Mouse (Mus musculus) urinary bladder, postnatal 25 days (tissue): ENCODE results near the gene Orc2.

Experiments
- DNase-seq: peaks from one replicate; pipeline ENCODE4 v3.0.0; 2022; ENCODE audit warnings: low spot score

Gene Orc2

DNA sequence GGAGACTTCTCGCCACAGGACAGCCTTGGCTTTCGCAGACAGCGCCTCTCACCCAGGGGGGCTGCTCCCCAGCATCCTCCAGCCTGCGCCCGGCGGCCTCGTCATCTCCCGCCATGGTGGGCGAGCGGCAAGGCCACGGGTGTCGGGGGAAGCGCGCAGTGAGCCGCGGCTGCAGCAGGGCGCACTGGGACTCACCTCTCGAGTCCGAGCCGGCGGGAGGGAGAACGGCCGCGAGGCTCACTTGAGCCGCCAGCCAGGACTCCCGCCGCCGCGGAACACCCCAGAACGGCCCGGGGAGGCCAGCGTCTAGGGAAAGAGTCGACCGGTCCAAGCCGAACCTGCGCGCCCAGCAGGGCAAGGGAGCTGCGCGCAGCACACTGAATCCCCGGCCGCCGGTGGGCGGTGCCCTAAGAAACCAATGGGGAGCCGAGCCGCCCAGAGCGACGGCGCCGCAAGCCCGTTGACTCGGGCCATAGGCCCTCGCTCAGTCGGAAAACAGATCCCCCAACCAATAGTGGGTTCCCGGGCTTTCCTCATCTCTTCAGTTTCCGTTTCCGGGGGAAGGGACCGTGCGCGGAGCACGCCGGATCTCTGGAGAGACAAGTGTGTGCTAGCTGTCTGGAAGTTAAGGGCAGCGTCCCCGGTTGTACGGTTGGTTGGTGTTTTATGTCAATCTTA lies at the start of gene Orc2:
Gene Orc2, minus strand, starts transcription at position 533 of the 678 bp plus-strand sequence.
- peak; percentile 85 for DNase-seq

DNA sequence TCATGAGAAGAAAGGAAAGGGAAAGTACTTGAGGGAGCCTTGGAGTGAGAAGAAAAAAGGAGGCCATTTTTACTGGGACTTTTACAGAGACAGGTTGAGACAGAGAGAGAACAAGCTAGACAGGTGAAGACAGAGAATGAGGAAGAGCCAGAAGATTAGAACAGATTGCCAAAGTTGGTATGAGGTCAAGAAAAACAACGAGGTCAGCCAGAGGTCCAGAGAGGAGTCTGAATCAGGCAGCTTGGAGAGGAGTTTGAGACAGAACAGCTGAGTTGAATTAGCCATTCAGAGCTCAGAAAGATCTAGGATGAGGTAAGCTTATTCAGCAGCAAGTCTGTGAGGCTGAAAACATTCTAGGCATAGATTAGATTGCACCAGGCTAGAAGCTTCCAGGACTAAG lies 36.5 kb upstream of the Orc2 start:
- DNase-seq, result no peak

DNA sequence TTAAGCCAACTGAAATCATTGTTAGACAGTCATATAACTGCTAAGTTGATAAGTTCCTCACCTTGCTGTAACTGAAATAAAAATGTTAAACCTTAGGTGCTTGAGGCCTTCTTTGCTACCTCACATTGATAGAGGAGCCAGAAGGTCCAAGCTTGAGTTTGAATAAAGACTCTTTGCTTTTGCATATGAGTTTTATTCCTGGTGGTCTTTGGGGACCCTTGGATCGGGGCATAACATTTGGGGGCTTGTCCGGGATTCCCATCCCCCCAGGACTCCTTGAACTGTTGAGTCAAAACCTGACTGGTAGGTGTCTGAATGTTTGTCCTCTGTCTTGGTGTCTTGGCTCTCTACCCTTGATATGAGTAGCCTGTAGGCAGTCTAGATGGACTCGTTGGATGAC lies 2.3 kb upstream of the Orc2 start:
- DNase-seq, result no peak

DNA sequence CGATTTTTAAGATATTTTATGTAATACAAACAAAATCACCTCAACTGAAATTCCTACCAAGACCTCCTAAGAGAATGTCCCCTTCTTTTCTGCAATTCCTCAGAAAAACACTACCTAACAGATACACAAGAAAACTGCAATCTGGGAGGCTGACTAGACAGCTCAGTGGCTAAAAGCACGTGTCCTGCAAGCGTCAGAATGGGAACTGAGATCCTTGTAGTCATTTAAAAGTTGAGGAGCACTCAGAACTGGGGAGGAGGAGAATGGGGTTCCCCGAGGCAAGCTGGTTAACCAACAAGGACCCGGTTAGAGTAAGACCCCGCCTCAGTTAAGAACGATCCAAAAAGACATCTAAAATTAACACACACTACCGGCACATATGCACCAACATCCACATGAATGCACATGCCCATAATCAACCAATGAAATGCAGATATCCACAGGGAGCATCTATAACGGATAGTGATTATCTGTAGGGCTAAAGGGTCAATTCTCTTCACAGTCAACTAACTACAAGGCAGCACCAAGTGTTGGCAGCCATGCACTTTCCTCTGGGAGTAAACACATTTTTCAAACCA lies 1.0 kb downstream of the Orc2 start:
- no peak for DNase-seq

DNA sequence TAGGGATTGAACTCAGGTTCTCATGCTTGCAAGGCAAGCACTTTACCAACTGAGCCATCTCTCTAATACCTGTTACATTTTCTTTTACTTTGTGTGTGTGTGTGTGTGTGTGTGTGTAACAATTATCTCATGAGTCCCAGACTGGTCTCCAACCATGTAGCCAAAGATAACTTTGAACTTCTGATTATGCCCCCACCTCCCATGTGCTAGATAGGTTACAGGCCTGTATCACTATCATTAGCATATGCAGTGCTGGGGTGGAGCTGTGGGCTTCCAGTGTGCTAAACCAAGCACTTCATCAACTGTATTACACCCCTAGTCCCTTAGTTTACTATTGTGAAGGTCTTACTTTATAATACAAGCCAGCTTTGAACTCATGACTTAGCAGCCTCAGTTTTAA lies 1.8 kb downstream of the Orc2 start:
- DNase-seq, result no peak

DNA sequence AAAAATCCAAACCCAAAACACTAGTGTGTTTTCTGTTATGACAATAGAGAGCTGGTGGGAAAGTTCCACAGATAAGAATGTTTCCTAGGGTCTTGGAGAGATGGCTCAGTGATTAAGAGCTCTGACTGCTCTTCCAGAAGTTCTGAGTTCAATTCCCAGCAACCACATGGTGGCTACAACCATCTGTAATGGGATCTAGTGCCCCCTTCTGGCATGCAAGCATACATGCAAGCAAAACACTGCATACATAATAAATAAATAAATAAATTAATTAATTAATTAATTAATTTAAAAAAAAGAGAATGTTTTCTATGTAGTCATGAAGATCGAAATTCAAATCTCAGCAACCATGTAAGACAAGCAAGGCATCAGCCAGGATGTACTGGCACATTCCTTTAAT lies 6.2 kb downstream of the Orc2 start:
- DNase-seq, result no peak

DNA sequence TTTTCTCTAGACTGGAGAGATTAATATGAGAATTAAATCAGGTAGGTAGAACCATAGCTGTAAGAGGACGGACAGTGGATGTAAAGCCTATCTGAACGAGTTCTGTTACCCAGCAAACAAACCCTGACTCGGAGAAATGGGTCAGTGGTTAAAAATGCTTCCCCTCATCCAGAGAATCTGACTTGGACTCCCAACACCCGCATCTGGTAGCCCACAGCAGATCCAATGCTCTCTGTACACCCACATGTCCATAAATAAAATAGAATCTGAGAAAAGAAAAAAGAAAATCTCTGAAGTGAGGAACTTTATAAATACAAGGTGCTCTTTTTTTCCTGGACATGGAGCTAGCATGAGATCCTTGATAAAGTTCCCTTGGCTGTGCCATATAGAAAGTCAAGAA lies 7.2 kb downstream of the Orc2 start:
- no peak for DNase-seq

DNA sequence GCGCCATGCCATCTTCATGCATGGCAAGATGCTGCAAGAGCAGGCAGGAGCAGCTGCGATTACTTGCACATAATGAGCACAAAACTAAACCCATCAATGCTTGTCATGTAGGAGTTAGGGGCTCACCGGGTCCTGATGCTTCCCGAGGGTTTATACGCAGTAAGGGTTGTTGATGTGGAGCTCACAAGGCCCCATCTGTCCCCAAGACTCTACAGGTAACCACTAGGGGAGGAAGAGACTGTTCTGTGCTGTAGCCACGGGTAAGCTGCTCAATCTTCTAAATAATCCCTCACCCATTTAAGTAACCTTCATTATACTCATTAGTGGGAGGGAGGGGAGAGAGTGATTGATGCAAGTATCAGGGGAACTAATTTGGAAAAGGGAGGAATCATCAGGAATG lies 9.3 kb downstream of the Orc2 start:
- no peak for DNase-seq

DNA sequence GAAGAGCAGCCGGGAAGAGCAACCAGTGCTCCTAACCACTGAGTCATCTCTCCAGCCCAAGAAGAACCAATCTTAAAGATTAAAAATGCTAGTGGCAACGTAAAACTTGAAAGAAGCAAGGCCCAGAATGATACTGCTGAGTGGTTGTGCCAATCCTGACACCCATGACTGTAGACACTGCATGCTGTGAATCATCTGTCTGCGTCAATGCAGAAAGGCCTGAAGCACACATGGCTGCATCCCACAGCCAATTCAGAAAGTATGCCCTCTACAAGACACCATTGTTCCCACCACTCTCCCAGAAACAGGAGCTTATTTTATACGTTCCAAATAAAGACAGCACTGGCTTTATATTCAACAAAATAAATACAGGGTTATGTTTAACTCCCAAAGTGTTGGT lies 22.3 kb downstream of the Orc2 start:
- no peak for DNase-seq

DNA sequence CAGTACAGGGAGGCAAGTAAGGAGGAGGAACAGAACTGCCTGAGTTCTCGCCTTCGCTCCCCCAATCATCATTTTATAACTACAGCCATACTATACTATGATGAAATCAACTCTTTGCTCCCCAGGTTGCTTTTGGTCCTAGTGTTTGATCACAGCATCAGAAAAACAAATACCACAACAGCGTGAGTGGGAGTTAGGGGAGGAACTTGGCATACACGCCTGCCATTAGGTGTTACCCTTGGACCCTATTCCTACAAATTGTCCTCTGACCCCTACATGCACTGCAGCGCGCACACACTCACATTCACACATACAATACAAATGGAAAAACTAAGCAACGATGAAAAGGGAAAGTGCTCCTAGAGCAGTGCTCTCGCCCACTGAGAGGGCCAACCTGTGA lies 29.2 kb downstream of the Orc2 start:
- no peak for DNase-seq

DNA sequence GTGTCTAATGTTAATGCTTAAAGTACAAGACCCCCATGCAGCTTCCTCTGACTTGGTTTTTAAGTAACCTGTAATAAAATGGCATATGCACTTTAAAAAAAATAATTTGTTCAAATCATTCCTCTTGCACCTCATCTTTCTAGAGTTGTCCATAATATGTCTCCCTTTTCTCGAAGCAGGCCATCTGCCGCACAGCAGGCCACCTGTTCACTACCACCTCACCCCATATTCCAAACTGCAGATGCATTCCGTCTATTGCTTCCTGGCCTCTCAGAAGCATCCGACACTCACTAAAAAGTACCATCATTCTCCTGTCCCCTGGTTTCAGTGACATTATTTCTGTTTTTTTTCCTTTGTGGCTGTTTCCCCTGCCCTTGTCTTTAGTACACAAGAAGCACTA lies 39.3 kb downstream of the Orc2 start:
- DNase-seq, result no peak

DNA sequence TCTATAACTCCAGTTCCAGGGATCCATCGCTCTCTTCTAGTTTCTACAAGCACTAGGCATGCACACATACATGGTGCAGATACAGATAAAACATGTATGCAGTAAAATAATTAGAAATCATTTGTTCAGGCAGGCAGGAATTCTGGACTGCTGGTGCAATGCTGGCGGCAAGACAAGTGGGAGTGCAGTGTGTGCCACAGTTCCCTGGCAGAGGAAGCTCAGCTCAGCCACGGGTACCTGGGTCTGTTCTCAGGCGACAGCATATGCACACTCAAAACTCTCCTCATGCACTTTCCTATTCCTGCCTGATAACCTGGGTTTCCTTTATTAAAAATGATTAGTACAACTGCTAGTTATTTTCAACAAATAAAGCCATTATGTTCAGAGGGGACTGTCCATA lies 39.9 kb downstream of the Orc2 start:
- DNase-seq, result no peak

DNA sequence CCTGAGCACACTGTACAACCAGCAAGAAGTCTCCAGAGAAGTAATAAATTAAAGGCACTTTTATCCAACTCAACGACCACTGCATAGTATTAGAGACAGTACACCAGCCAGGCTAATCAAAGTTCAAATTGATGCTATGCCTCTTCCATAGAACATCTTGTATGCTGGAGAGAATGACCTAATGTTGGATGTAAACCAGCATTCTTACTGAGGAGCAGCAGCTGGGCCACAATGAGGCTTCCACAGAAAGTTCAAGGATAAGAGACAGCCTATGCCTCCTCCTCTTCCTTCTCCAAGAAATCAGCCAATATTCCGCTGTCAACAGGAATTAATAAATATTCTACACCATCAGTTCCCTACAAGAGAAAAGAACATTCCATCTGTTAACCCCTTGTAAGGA lies 41.0 kb downstream of the Orc2 start:
- DNase-seq, result no peak

DNA sequence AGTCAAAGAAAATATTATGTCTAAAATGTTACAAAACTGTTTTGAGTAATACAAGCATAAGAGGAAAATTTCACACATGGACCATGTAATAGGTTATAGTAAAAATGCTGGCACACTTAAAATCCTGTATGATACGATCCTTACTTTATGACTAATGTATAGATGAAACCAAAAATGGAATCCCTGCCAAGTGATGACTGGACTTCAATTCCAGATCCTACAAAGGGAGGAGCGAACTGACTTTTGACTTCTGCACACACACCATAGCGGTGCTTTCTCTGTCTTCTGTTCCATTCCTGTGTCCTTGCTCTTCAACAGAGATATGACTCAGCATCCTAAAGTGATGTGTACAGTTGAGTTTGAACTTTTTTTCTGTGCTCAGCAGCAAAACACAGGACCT lies 44.3 kb downstream of the Orc2 start:
- DNase-seq, result no peak

DNA sequence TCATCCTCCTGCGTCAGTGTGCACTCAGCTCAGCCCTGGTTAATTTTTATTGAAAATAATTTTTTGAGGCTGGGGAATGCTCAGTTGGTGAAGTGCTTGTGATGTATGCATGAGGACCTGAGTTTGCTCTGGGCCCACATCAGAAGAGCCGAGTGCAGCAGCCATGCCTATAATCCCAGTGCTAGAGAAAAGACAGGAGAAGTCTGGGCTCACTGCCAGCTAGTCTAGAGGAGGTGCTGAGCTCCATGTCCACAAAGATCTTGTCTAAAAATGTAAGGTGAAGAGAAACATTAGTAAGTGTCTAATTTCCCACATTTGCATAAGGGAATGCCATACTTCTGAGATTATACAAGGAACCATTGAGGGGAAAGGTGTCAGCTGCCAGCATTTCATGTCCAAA lies 46.0 kb downstream of the Orc2 start:
- DNase-seq, result no peak

DNA sequence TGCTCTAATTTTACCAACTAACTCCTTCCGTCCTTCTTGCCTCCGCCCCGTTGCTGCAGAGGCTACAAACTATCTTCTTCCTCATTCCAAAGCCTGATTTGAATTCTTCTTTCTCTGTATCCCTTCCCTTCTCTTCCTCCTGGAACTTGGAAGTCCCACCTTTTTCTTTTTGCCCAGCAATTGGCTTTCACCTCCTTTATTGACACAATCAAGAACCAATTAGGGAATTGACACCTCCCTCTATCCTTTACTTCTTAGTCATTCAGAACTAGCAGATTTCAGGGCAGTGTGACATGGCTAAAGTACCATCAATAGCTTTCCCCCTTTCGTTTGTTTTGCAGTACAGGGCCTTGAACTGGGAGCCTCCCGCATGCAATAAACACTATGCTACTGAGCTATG lies 46.7 kb downstream of the Orc2 start:
- no peak for DNase-seq

DNA sequence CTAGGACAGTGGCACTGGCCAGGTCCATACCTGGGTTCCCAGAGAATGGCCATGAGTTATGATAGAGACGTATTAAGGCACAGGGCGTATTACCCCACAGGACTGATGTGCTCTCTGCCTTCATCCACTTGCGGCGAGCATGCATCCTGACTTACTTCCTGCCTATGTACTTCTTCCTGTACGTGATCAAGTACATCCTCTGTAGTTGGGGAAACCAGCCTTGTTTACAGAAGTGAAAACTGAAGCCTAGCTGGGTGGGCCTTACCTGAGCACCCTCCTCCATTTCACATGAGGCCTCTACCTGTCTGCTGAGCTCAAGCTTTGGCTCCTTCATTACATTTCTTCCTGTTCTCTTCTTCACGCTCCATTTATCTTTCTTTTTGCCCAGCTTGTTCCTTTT lies 50.6 kb downstream of the Orc2 start:
- no peak for DNase-seq

DNA sequence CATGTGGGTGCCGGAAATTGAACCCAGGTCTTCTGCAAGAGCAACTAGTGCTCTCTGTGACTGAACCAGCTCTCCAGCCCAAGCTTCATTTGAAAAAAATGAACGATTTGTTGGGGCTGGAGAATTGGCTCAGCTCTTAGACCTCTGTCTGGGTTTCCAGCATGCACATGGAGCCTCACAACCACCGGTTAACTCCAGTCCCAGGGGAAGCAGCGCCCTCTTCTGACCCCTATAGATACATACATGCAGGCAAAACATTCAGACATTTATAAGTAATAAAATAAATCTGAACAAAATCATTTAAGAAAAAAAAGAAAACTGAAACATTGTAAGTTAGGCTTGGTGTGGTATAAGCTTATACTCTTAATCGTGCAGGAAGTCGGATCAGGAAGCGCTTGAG lies 56.5 kb downstream of the Orc2 start:
- no peak for DNase-seq

DNA sequence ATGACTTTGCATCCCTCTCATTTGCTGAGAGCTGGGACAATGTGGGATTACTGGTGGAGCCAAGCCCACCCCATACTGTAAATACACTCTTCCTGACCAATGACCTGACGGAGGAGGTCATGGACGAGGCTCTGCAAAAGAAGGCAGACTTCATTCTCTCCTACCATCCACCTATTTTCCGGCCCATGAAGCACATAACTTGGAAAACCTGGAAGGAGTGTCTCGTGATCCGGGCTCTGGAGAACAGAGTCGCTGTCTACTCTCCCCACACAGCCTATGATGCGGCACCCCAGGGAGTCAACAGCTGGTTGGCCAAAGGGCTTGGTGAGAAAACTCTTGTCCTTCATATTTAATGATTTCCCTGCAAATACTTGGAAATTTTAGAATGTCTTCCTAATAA lies 57.1 kb downstream of the Orc2 start:
- DNase-seq, result no peak

DNA sequence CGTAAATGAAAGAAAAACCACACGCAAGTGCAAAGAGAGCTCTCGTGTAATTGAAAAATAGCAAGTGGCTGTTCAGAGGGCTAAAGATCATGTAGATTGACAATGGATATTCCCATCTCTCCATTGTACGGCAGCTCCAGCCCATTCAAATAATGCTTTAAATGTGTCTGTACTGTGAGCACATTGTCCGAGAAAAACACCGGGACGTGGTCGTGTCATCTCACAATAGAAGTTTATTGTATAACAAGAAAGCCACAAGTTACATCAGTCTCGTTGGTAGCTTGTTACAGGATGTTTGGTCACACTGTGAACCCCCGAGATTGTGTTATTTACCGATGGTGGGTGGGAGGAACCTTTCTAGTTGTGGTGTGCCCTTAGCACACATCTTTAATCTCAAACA lies 59.0 kb downstream of the Orc2 start:
- no peak for DNase-seq

DNA sequence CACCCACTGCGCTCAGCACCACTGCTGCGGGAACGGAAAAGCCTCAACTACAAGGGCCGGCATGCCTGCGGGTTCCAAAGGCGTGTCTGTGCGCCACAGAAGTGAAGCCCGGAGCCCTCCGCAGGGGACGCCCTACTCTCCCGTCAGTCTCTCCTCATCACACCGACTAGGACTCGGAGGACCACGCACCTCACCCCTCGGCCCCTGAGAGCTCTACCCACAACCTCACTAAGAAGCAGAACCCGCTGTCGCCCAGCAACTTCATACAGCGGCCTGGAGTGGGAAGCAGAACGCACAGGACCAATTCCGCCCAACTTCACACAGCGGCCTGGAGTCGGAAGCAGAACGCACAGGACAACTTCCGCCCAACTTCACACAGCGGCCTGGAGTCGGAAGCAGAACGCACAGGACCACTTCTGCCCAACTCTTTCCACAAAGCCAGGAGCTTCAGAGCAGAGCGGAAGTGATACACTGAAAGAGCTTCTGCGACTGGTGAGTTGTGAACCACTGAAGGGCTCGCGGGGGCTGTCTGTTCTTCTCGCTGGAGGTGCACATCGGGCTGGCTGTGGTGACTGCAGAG lies 59.7 kb downstream of the Orc2 start, which contains the start of the genes Nif3l1 and Ppil3:
Gene Nif3l1, plus strand, starts transcription at position 9 of the 580 bp plus-strand sequence.
Gene Ppil3, minus strand, starts transcription at position 344 of the 580 bp plus-strand sequence.
- peak; percentile 62 for DNase-seq

DNA sequence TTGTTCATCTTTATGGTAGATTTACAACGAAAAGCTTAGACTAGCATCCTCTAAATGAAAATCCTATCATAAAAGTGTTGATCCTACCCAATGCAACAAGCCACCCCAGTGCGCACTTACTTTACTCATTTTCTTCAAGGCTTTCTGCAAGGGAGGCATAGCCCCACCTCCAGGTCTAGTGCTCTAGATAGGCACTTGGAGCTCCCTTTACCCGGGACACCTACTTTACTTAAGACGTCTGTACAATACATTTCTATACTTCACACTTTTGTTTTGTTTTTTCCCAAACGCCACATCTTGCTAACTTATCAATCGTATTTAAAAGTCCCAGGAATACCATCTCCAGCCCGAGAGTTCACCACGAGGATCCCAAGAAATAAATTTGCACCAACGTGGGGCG lies 60.2 kb downstream of the Orc2 start:
- no peak for DNase-seq

DNA sequence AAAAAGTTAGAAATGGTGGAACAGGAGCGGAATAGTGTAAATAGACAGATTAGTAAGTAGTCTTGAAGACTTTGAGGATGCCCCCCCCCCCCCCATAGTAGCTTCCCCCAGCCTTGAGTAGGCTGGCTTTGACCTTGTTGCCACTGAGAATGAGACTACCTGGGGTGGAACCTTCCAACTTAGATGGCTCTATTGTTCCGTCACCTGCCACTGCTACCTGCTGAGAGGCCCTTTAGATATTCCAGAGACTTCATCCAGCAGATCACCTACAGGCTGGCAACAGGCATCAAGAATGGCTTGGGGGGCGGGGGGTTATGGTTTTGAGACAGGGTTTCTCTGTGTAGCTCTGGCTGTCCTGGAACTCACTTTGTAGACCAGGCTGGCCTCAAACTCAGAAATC lies 80.4 kb downstream of the Orc2 start:
- no peak for DNase-seq
